Mouse (Mus musculus): ENCODE results near the gene Ptgr1. TPM values are rescaled to one million over a fixed set of nuclear protein-coding genes. Genes with fewer than 3 reads are reported as not detected.

Ptgr1 gene
- polyA plus RNA-seq, 1 experiment from 2014 or later: 3.9 TPM

DNA sequence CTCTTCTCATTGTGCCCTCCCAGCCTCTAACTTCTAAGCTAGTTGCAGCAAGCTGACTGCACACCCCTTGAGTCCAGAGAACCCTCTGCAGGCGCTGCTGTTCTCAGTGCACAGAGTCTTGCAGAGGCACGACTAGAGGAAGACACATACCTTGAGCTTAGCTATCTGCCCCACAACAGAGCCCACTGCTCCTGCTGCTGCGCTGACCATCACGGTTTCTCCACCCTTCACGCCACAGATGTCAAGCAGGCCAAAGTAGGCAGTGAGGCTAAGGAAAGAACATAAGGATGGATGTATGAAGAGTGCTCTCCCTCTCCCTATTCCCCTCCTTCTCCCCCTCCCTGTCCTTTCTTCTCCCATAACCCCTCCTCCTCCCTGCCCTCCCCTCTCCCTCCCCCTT lies 11.2 kb downstream of the Ptgr1 start:
- 83% methylated on average over 5 of the region's 5 CpGs for WGBS
- no peaks in the 10 kb centered on the region for H3K27me3 ChIP-seq (ENCODE audit: control insufficient read depth, insufficient read depth, low read depth, low read length)
- H3K36me3 ChIP-seq (ENCODE audit: control insufficient read depth, insufficient read depth, low read length): no peaks in the 10 kb centered on the region
- no peak overlapping the region for H3K4me2 ChIP-seq (ENCODE audit: low read length)
- H3K4me3 ChIP-seq (ENCODE audit: low read depth, low read length): no peak overlapping the region
- H3K9me3 ChIP-seq (replicated peaks; ENCODE audit: control insufficient read depth, low read length, poor library complexity, severe bottlenecking): no peaks in the 10 kb centered on the region
- H3K4me1 ChIP-seq (ENCODE audit: control insufficient read depth, insufficient read depth, low read length): no peaks in the 10 kb centered on the region
- H3K27ac ChIP-seq (ENCODE audit: low read length): no peak overlapping the region
- ATAC-seq: no peak
- no peak overlapping the region for H3K9ac ChIP-seq (ENCODE audit: low read depth, low read length)

DNA sequence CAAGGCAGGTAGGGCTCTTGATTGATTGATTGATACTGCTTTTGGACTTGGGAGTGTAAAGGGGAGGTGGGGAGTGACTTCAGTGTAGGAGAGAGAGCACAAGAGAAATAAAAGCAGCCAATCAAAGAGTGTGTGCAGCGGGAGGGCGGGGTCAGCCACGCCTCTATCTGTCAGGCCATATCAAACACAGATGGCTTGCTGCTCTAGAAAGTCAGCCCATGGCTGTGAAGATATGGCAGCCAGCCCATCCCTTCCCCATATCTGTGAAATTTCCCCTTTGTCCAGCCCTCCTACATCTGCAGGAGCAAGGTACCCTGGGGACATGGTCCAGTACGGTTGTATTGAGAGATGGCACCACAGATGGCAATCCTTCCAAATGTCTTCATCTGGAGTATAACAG lies 16.2 kb downstream of the Ptgr1 start:
- Histone ChIP-seq H3K36me3 (ENCODE audit: control insufficient read depth, insufficient read depth, low read length) (no peaks in the 10 kb centered on the region), H3K9ac (ENCODE audit: low read depth, low read length) (no peak overlapping the region), H3K4me2 (ENCODE audit: low read length) (no peak overlapping the region), H3K4me3 (ENCODE audit: low read depth, low read length) (no peak overlapping the region), H3K27ac (ENCODE audit: low read length) (no peak overlapping the region), H3K27me3 (ENCODE audit: control insufficient read depth, insufficient read depth, low read depth, low read length) (no peaks in the 10 kb centered on the region), H3K9me3 (replicated peaks; ENCODE audit: control insufficient read depth, low read length, poor library complexity, severe bottlenecking) (no peaks in the 10 kb centered on the region), H3K4me1 (ENCODE audit: control insufficient read depth, insufficient read depth, low read length) (no peaks in the 10 kb centered on the region)
- WGBS: 95% methylated on average over 4 of the region's 4 CpGs
- ATAC-seq: no peak

DNA sequence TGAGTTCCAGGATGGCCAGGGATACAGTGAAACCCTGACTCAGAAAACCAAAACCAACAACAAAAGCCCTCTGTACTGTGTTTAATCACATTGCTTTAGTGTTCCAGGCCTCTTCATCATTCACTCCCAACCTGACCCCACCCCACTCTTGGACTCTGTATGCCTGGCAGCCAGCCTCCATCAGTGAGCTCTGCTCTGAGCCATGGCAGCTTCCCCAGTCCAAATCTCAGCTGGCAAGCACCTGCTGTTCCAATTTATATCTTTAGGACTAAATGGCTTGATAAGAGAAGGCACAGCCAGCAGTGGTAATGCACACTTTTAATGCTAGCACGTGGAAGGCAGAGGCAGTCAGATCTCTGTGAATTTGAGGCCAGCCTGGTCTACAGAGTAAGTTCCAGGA lies 21.8 kb downstream of the Ptgr1 start:
- Histone ChIP-seq H3K9me3 (replicated peaks; ENCODE audit: control insufficient read depth, low read length, poor library complexity, severe bottlenecking) (no peaks in the 10 kb centered on the region), H3K27ac (ENCODE audit: low read length) (no peak overlapping the region), H3K36me3 (ENCODE audit: control insufficient read depth, insufficient read depth, low read length) (no peaks in the 10 kb centered on the region), H3K27me3 (ENCODE audit: control insufficient read depth, insufficient read depth, low read depth, low read length) (no peaks in the 10 kb centered on the region), H3K4me1 (ENCODE audit: control insufficient read depth, insufficient read depth, low read length) (no peaks in the 10 kb centered on the region), H3K4me2 (ENCODE audit: low read length) (no peak overlapping the region), H3K9ac (ENCODE audit: low read depth, low read length) (no peak overlapping the region), H3K4me3 (ENCODE audit: low read depth, low read length) (no peak overlapping the region)
- ATAC-seq: no peak
- WGBS: 86% methylated on average over 1 of the region's 1 CpGs

DNA sequence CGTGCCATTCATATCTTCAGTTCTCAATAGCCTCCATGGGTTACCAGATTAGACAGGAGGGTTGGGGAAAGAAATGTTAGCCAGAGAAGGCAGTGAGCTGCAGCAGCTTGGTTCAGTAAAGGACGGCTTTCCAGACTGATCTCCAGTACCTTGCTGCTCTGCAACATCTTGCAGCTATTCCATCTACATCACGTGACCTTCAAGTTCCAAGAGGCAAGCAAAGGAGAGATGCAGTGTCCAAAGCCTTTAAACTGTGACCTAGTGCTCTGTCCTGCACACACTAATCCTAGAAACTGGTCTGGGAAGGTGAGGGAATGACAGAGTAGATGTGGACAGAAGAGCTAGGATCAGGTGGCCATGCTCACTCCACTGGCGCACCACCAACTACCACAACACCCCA lies 23.6 kb downstream of the Ptgr1 start:
- Histone ChIP-seq H3K4me3 (ENCODE audit: low read depth, low read length) (no peak overlapping the region), H3K4me1 (ENCODE audit: control insufficient read depth, insufficient read depth, low read length) (no peaks in the 10 kb centered on the region), H3K27me3 (ENCODE audit: control insufficient read depth, insufficient read depth, low read depth, low read length) (no peaks in the 10 kb centered on the region), H3K36me3 (ENCODE audit: control insufficient read depth, insufficient read depth, low read length) (peaks cover 4% of the 10 kb centered on the region; the same call in 1 of the 2 replicates), H3K9me3 (replicated peaks; ENCODE audit: control insufficient read depth, low read length, poor library complexity, severe bottlenecking) (no peaks in the 10 kb centered on the region), H3K4me2 (ENCODE audit: low read length) (no peak overlapping the region), H3K27ac (ENCODE audit: low read length) (no peak overlapping the region), H3K9ac (ENCODE audit: low read depth, low read length) (no peak overlapping the region)
- no peak for ATAC-seq
- WGBS: 91% methylated on average over 4 of the region's 4 CpGs

DNA sequence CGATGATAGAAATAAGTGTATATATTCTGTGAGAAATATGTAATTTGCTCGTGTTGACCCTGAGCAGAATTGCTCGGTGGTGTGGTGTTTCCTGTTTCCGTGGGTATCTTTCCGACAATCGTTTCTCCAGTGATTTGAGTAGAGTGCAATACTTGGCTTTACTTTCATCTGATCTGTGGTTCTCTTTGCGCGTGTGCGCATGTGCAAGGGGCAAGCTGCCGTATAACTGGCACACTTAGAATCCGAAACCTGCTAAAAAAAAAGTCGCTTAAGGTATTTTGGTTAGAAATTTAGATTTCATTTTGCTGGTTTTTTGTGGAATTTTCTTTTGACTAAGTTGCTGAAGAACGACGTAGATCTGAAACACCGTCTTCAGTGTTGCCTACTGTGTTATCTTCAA lies 25.2 kb downstream of the Ptgr1 start:
- peaks cover 15% of the 10 kb centered on the region for H3K36me3 ChIP-seq (ENCODE audit: control insufficient read depth, insufficient read depth, low read length)
- H3K4me3 ChIP-seq (ENCODE audit: low read depth, low read length): no peak overlapping the region
- ATAC-seq: no peak
- H3K27ac ChIP-seq (ENCODE audit: low read length): no peak overlapping the region
- H3K9me3 ChIP-seq (replicated peaks; ENCODE audit: control insufficient read depth, low read length, poor library complexity, severe bottlenecking): no peaks in the 10 kb centered on the region
- H3K4me2 ChIP-seq (ENCODE audit: low read length): no peak overlapping the region
- no peak overlapping the region for H3K9ac ChIP-seq (ENCODE audit: low read depth, low read length)
- H3K4me1 ChIP-seq (ENCODE audit: control insufficient read depth, insufficient read depth, low read length): no peaks in the 10 kb centered on the region
- 96% methylated on average over 15 of the region's 15 CpGs for WGBS
- no peaks in the 10 kb centered on the region for H3K27me3 ChIP-seq (ENCODE audit: control insufficient read depth, insufficient read depth, low read depth, low read length)

DNA sequence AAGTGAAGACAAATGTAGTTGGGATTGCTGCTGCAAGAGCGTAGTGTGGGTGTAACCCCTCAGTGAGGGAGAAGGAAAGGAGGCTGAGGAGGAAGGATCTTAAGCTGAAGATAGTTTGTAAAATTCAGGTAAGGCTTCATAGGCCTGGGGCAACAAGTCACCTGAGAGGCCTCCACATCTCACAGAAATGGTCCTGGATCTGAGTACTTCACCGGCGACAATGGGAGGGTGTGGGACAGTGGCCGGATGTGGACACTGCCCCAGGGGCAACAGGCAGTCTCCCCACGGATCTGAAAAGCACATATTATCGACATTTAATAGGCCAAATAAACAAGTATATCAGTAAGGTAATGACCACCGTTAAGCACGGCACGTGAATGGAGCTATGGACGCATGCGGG lies 34.3 kb downstream of the Ptgr1 start:
- no peak for ATAC-seq
- no peak overlapping the region for H3K27ac ChIP-seq (ENCODE audit: low read length)

DNA sequence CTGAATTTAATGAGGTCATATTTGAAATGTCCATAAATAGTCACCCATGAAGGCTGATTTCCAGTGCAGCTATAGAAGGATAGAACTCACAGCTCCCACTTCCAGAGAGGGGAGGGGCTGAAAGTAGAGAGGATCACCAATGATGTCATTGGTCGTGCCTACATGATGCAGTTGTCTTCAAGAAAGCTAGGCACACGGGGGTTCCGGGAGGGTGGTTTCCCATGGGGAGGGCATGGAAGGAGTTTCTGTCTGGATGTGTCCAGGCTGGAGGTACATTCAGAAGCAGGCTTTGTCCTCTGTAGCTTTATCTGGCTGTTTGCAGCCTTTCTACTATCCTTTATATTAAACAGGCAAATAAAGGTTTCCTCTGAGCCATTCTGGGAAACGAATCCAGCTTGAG lies 38.5 kb downstream of the Ptgr1 start:
- WGBS: 84% methylated on average over 4 of the region's 4 CpGs
- ATAC-seq: no peak

More for the DNA sequence above, 34.3 kb downstream of the Ptgr1 start:
- H3K27me3 ChIP-seq (ENCODE audit: control insufficient read depth, insufficient read depth, low read depth, low read length): no peaks in the 10 kb centered on the region
- no peak overlapping the region for H3K4me3 ChIP-seq (ENCODE audit: low read depth, low read length)
- H3K4me2 ChIP-seq (ENCODE audit: low read length): no peak overlapping the region
- H3K9ac ChIP-seq (ENCODE audit: low read depth, low read length): no peak overlapping the region
- no peaks in the 10 kb centered on the region for H3K9me3 ChIP-seq (replicated peaks; ENCODE audit: control insufficient read depth, low read length, poor library complexity, severe bottlenecking)
- H3K4me1 ChIP-seq (ENCODE audit: control insufficient read depth, insufficient read depth, low read length): no peaks in the 10 kb centered on the region
- peaks cover 27% of the 10 kb centered on the region for H3K36me3 ChIP-seq (ENCODE audit: control insufficient read depth, insufficient read depth, low read length)
- WGBS: 93% methylated on average over 11 of the region's 11 CpGs

DNA sequence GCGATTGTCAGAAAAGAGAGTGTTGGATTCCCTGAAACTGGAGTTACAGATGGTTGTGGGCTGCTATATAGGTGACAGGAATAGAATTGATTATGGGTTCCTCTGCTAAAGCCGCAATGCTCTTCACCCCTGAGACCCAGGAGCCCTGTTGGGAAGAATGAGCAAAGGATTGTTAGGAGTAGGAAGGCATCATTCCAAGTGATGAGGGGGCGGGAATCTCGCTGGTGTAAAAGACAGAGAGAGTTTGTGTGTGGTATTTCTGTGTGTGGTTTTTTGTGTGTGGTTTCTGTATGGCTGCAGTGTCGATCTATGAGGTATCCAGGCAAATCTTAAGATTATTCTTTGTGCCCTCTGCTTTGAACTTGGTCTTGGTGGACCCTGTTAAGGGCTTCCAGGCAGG lies 42.2 kb downstream of the Ptgr1 start:
- peak overlapping the region; percentile 80 for H3K9ac ChIP-seq (ENCODE audit: low read depth, low read length)
- H3K9me3 ChIP-seq (replicated peaks; ENCODE audit: control insufficient read depth, low read length, poor library complexity, severe bottlenecking): no peaks in the 10 kb centered on the region
- no peak overlapping the region for H3K27ac ChIP-seq (ENCODE audit: low read length)
- peak overlapping the region; percentile 79 for H3K4me3 ChIP-seq (ENCODE audit: low read depth, low read length)
- peak overlapping the region; percentile 81 for H3K4me2 ChIP-seq (ENCODE audit: low read length)
- 74% methylated on average over 5 of the region's 5 CpGs for WGBS
- no peaks in the 10 kb centered on the region for H3K27me3 ChIP-seq (ENCODE audit: control insufficient read depth, insufficient read depth, low read depth, low read length)
- no peaks in the 10 kb centered on the region for H3K36me3 ChIP-seq (ENCODE audit: control insufficient read depth, insufficient read depth, low read length)
- ATAC-seq: no peak
- H3K4me1 ChIP-seq (ENCODE audit: control insufficient read depth, insufficient read depth, low read length): peaks cover 12% of the 10 kb centered on the region

More for the DNA sequence above, 38.5 kb downstream of the Ptgr1 start:
- H3K4me2 ChIP-seq (ENCODE audit: low read length): no peak overlapping the region
- no peak overlapping the region for H3K9ac ChIP-seq (ENCODE audit: low read depth, low read length)
- peaks cover 9% of the 10 kb centered on the region; the same call in 1 of the 2 replicates for H3K36me3 ChIP-seq (ENCODE audit: control insufficient read depth, insufficient read depth, low read length)
- H3K4me3 ChIP-seq (ENCODE audit: low read depth, low read length): no peak overlapping the region
- H3K4me1 ChIP-seq (ENCODE audit: control insufficient read depth, insufficient read depth, low read length): peaks cover 7% of the 10 kb centered on the region
- H3K27me3 ChIP-seq (ENCODE audit: control insufficient read depth, insufficient read depth, low read depth, low read length): no peaks in the 10 kb centered on the region
- H3K27ac ChIP-seq (ENCODE audit: low read length): no peak overlapping the region
- no peaks in the 10 kb centered on the region for H3K9me3 ChIP-seq (replicated peaks; ENCODE audit: control insufficient read depth, low read length, poor library complexity, severe bottlenecking)

DNA sequence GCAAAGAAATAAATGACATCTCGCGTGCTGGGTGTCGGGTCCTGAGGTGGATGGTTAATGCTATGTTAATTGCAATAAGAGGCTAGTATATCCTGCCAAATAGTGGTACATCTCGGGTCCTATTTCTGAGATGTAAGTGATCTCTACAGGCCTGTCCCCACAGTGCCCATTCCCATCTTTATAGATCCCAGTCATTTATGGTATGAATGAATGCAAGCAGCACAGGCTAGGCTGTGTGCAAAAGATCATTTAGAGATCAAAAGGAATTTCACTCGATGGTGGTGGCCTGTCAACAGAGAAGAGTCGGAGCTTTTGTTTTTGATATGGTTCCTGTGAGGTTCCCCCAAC lies 42.7 kb downstream of the Ptgr1 start:
- Histone ChIP-seq H3K27ac (ENCODE audit: low read length) (peak overlapping the region; percentile 86), H3K27me3 (ENCODE audit: control insufficient read depth, insufficient read depth, low read depth, low read length) (no peaks in the 10 kb centered on the region), H3K4me3 (ENCODE audit: low read depth, low read length) (peak overlapping the region; percentile 79), H3K36me3 (ENCODE audit: control insufficient read depth, insufficient read depth, low read length) (no peaks in the 10 kb centered on the region), H3K9ac (ENCODE audit: low read depth, low read length) (peak overlapping the region; percentile 80), H3K4me1 (ENCODE audit: control insufficient read depth, insufficient read depth, low read length) (peaks cover 12% of the 10 kb centered on the region), H3K4me2 (ENCODE audit: low read length) (peak overlapping the region; percentile 81), H3K9me3 (replicated peaks; ENCODE audit: control insufficient read depth, low read length, poor library complexity, severe bottlenecking) (no peaks in the 10 kb centered on the region)
- WGBS: 14% methylated on average over 6 of the region's 6 CpGs
- peak; percentile 26 for ATAC-seq

All from midbrain, embryonic 16.5 days (tissue).